Mouse (Mus musculus) liver, adult 2 months (tissue): ENCODE results near the gene Thsd7b.

Source experiments
- CTCF ChIP-seq: fragments of 200-500 bp; IDR thresholded peaks from 2 replicates; pipeline ENCODE4 v1.5.1; 2011; ENCODE audit warnings: low read depth, low read length, control low read depth
- POLR2A ChIP-seq: fragments of 200-500 bp; IDR thresholded peaks from 2 replicates; pipeline ENCODE4 v1.6.1; 2011; ENCODE audit warnings: low read length, control low read depth; ENCODE audit not compliant: insufficient read depth; ENCODE audit errors: extremely low read depth

GRCm38 (mm10) chr1:129838486-129838885 lies 565.4 kb downstream of the Thsd7b start:
- TF ChIP-seq CTCF (no peak), POLR2A (no peak)
